Mouse (Mus musculus): Measurements from ENCODE around the gene Clpb.
"Not testable (repeated sequence)": the region's sequence is repeated elsewhere in the genome, so short reads cannot be mapped to it uniquely, and the experiment has no call there.

Gene Clpb

GRCm38 (mm10) chr7:101663514-101664159 is at the start of gene Clpb:
Clpb (plus strand) TSS chr7:101663633.
- DNase-seq, result peak; percentile 97

DNA sequence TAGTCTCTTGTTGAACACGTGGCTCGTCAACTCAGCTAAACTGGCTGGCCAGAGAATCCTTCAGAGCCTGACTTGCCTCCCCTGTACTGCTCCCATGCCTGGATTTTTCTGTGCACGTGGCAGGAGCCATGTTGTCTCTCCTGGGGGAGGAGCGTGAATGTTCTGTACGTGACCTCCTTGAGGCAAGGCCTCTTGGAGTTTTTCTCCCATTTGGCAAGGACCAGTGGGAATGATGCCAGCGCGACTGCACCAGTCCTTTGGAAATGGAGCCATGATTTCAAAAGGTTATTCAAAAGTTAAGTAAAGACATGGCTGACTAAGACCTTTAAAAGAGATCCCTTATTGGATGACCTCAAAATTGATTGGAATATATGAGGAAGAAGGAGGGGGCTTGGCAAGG is 48.0 kb upstream of the Clpb start:
- no peak for DNase-seq

- no peak for DNase-seq
Observed at GRCm38 (mm10) chr7:101616136-101616835, 47.1 kb upstream of the Clpb start.

DNA sequence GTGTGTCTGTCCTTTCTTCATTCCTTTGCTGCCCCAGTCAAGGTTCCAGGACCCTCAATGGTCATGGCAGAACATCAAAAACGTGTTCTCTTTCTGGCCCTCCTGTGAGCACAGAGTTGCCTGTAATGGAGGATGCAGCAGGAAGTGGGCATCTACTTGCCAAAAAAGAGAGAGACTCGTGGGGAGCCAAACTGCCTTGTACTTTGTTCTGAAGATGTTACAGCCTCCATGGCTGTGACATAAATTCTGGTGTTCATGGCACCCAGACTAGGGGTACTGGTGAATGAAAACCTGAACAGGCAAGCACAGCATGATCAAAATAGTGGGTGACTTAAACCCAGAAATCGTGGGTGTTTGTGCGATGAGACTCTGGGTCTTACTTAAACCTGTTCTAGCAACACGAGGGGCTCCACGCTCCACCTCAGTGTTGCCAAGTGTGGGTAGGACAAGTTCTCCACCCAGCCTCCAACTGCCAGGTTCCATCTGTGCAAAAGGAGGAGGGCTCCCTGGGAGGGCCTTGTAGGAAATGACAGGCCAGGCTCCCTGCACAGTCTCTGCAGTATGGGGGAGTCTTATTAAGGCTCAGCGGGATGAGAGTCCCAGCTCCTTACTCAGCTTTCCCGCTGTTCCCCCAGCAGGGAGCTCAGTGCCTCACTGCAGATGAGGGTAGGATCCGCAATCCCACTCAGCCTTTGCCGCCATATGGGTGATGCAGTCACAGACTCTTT is 45.8 kb upstream of the Clpb start:
- DNase-seq, result no peak

DNA sequence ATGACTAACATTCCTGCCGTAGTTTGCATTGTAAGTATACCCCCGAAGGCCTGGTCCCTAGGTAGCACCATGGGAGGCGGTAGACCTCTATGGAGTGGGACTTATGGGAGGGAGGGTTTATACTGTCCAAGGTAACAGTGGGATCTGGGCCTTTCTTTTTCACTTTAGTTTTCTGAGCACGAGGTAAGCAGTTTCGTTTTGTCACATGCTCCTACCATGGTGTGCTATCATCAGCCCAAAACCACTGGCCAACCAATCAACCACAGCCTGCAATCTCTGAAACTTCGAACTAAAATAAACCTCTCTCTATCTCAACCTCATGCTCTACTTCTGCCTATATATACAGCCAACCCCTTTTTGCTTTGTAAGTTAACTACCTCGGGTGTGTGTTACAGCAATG is 45.2 kb upstream of the Clpb start:
- no peak for DNase-seq

DNA sequence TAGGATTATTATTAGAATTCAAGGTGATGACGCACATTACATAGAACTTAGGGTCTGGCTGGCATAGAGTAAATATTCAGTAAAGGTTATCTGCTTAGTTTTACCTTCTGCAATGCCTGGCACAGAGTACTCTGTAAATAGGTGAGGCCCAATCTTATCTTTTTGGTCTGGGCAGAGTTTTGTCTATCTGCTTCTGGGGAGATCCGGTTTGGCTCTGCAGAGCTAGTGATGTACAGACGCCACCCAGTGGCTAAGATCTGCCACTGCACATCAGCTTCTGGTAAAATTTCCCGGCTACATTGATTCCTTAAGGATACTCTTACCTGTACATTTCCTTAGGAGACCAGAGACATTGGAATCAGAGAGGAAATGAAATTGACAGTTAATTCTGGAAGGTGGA is 43.1 kb upstream of the Clpb start:
- peak; percentile 70 for DNase-seq

DNA sequence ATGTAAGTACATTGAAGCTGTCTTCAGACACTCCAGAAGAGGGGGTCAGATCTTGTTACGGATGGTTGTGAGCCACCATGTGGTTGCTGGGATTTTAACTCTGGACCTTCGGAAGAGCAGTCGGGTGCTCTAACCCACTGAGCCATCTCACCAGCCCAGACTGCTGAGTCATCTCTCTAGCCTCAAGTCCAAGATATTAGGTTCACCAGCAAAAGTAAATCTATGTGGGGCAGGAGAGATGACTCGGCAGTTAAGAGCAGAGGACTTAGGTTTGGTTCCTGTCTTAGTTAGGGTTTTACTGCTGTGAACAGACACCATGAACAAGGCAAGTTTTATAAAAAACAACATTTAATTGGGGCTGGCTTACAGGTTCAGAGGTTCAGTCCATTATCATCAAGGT is 41.6 kb upstream of the Clpb start:
- DNase-seq, result not testable (repeated sequence)

DNA sequence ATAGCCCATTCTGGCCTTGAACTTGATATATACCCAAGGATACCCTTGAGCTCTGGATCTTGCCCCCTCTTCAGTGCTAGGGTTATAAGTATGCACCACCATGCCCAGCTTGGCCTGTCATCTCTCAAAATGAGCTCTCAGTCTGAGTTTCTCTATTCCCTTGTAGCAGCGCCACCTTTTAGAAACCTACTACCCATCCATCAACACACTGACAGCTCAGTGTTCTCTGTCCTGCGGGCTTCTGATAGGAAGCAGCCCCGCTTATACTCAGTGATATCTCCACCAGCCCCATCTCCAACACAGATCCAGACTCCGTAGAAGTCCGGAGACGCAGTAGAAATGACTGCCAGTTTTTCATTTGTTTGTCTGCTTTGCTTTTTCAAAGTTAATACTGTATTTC is 39.1 kb upstream of the Clpb start:
- no peak for DNase-seq

GRCm38 (mm10) chr7:101627166-101627565 is 36.3 kb upstream of the Clpb start:
- DNase-seq, result not testable (repeated sequence)

- no peak for DNase-seq
Observed at GRCm38 (mm10) chr7:101628481-101628880, 35.0 kb upstream of the Clpb start.

DNA sequence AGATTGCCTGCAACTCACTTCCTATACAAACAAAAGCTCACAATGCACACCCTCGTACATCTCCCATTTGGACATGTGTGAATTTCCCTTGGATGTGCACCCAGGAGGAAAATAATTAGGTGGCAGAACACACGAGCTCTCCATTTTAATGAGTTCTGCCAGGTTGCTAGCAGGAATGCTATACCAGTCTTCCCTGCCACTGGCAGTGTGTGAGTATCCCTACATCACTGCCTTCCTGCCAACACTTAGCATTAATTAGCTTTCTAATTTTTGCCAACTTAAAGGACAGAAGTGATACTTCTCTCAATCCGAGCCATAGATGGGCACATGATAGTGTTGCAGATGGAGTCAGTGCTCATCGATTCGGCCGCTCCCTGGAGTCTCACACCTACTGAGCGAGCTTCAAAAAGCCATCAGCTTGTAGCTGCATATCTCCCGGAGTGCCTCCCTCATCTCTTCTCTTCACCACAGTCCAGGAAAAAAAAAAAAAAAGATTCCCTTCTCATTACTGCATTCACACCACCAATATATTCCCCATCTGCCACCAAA is 29.7 kb upstream of the Clpb start:
- DNase-seq, result no peak

DNA sequence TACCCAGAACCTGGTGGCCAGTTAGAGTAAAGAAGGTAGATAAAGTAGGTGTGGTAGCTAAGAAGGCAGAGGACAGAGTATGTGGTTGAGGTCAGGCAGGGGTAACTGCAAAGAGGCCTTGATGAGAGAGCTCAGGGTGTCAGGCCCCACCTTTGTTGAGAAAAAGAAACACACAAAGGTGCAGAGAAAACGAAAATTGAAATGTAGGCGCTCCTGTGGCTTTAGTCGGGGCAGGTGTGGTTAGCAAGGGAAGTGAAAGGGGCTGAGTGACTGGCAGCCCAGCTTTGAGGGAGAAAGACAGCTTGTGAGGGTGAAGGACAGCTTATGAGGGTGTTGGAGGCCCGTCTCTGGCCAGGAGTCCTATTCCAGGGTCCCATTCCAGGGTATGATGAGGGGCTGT is 28.9 kb upstream of the Clpb start:
- DNase-seq, result no peak

GRCm38 (mm10) chr7:101636056-101636455 is 27.4 kb upstream of the Clpb start:
- DNase-seq, result no peak

GRCm38 (mm10) chr7:101643879-101644278 is 19.6 kb upstream of the Clpb start:
- DNase-seq, result no peak

DNA sequence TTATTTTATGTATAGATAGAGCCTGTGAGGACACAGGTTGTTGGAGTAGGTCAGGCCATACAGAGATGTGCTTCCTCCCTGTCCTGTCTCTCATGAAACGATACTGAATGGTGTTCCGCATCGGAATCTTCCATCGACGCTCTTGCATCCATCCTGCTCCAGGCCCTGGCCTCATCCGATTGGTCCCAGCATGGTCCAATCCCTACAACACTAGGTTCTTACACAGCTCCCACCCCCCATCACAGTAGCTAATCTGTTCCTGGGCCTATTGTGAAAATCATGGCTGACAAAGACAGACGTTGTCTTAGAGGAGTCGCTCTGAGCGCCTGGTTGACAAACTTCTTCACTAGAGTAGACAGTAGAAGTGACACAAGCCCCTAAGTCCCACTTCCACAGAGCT is 13.7 kb upstream of the Clpb start:
- DNase-seq, result no peak

DNA sequence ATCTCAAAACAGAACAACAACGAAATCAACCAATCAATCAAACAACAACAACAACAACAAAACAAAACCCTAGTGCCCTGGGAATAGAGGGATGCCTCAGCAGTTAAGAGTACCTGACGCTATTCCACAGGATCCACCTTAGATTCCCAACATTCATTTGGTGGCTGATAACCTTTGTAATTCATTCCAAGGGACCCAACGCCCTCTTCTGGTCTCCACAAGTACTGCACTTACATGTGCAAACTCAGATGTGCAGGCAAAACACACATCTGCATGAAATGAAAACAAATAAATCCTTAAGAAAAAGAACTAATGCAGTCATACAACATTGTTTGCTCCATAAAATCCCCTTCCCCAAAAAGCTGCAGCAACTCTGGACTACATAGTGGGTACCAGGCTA is 12.9 kb upstream of the Clpb start:
- DNase-seq, result peak; percentile 37

DNA sequence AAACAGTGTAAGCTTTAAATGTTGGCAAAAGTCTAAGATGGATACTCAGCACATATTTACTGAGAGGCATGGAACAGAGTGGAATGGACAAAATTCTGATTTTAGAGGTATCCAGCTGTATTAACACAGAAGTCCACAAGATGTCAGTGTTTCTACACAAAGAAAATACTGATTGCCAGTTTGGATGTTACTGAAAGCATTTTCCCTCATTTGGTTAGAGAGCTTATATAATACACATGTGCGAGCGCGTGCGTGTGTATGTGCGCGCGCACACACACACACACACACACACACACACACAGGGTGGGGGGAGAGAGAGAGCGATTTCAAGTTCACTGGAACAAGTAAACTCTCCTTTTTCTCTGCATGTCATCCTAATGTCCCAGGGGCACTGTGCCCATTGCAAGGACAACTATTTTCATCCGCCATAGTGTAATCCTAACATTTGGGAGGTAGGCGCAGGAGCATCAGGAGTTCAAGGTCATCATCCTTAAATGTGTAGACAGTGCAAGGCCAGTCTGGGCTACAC is 9.7 kb upstream of the Clpb start:
- DNase-seq, result peak; percentile 59

GRCm38 (mm10) chr7:101654936-101655335 is 8.5 kb upstream of the Clpb start:
- DNase-seq, result no peak

GRCm38 (mm10) chr7:101662006-101662405 is 1.4 kb upstream of the Clpb start:
- DNase-seq, result peak; percentile 13

DNA sequence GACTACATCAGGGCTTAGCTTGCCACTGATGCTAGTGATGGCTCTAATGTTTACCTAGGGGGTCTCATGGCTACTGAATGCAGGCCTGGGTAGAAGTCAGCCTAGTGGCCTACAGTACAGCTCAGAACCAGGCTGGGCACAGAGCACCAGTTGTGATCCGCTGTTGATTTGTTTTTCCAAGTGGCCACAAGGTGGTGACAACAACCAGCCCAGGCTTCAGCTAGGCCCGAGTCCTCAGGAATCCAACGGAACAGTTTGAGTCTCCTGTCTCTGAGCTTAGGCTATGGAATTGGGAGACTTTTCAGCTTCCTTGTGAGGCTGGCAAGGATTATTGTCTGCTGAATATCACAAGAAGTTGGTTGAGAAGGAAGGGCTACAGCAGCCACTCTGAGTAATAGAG is 3.1 kb downstream of the Clpb start:
- DNase-seq, result peak; percentile 70

GRCm38 (mm10) chr7:101671601-101672280 is 8.3 kb downstream of the Clpb start:
- DNase-seq, result no peak

DNA sequence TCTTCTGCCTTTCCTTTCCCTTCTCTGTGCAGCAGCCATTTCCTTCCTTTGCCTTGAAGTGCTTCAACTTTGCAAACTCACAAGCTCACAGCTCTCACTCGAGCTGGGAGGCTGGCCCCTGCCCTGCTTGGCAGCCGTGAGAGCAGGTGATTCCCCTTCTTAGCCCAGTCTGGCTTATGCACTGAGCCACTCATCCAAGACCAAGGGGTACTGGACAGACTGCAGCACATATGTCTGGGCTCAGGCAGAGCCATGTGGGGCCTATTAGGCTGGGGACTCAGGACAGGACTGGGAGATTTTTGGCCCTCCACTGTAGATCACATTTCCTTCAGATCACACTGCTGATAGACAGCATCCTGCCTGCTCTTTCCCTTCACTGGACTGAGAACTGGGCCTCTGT is 10.1 kb downstream of the Clpb start:
- DNase-seq, result no peak
